Mouse (Mus musculus) lung, postnatal 0 days (tissue): ENCODE data around the gene Olfr123.

ENCODE experiments used
- CTCF ChIP-seq: IDR thresholded peaks from 2 replicates; pipeline ENCODE4 v1.5.1; 2016; ENCODE audit warnings: antibody characterized with exemption, mild to moderate bottlenecking
- EP300 ChIP-seq: IDR thresholded peaks from 2 replicates; pipeline ENCODE4 v1.6.1; 2016; ENCODE audit warnings: antibody characterized with exemption, mild to moderate bottlenecking, control low read depth

GRCm38 (mm10) chr17:37847183-37847582, 53.9 kb downstream of the Olfr123 start, which contains the start of gene Olfr126:
- no peak for TF ChIP-seq EP300
- TF ChIP-seq CTCF = no peak
